Mouse (Mus musculus) lung, adult 2 months (tissue): ENCODE data around the gene Grap.

ENCODE experiments used
- CTCF ChIP-seq: fragments of 200-500 bp; IDR thresholded peaks from 2 replicates; pipeline ENCODE4 v1.5.1; 2011; ENCODE audit warnings: mild to moderate bottlenecking, low read length, control low read depth; ENCODE audit not compliant: insufficient read depth
- POLR2A ChIP-seq: fragments of 200-500 bp; IDR thresholded peaks from 2 replicates; pipeline ENCODE4 v1.6.1; 2011; ENCODE audit warnings: low read depth, mild to moderate bottlenecking, control low read depth, low read length, borderline replicate concordance; ENCODE audit errors: extremely low read depth

GRCm38 (mm10) chr11:61660806-61661392 lies 7.8 kb downstream of the Grap start:
- TF ChIP-seq CTCF (no peak), POLR2A (no peak)
